Mouse (Mus musculus) liver, embryonic 14.5 days (tissue): ENCODE results near the gene Fer.

Experiments
- CTCF ChIP-seq: IDR thresholded peaks from 2 replicates; pipeline ENCODE4 v1.5.1; 2016; ENCODE audit warnings: antibody characterized with exemption, low read depth, control low read depth
- EP300 ChIP-seq: IDR thresholded peaks from 2 replicates; pipeline ENCODE4 v1.6.1; 2016; ENCODE audit warnings: antibody characterized with exemption, low read depth

- TF ChIP-seq CTCF = no peak
- peak; percentile 62; the same call in 1 of the 2 replicates for TF ChIP-seq EP300
Measured at GRCm38 (mm10) chr17:63970239-63970638, 107.4 kb downstream of the Fer start.
